Mouse (Mus musculus) stomach, postnatal 0 days (tissue): ENCODE measurements around the gene Tyrp1.

Source experiments
- CTCF ChIP-seq: IDR thresholded peaks from 2 replicates; pipeline ENCODE4 v1.5.1; 2016; ENCODE audit warnings: antibody characterized with exemption, low read depth, mild to moderate bottlenecking, moderate library complexity
- EP300 ChIP-seq: optimal IDR thresholded peaks from 2 replicates; pipeline ENCODE3; 2016; ENCODE audit warnings: antibody characterized with exemption

GRCm38 (mm10) chr4:80864511-80864922 lies 30.6 kb downstream of the Tyrp1 start:
- TF ChIP-seq CTCF (no peak), EP300 (no peak)
